Mouse (Mus musculus) kidney, postnatal 0 days (tissue): Measurements from ENCODE around the gene Ccn1. TPM values are rescaled to one million over a fixed set of nuclear protein-coding genes. Genes with fewer than 3 reads are reported as not detected.

Experiments
- ATAC-seq: fragments of 200-750 bp; cut with Nextera tagmentation; replicated peaks from 2 replicates; pipeline ENCODE4 v1.8.0; 2017; ENCODE audit warnings: low read depth, moderate number of reproducible peaks, moderate TSS enrichment, moderate library complexity; ENCODE audit not compliant: low FRiP score
- DNase-seq: peaks from one replicate; pipeline ENCODE4 v3.0.0-alpha.2; 2016; ENCODE audit warnings: low spot score
- H3K27ac ChIP-seq: fragments of 300-500 bp; sonication (generic); 2 replicates; pipeline ENCODE4 v1.5.1; 2014; ENCODE audit warnings: mild to moderate bottlenecking
- H3K27me3 ChIP-seq: fragments of 300-500 bp; sonication (generic); 2 replicates; pipeline ENCODE4 v1.6.1; 2014; ENCODE audit warnings: low read length, mixed read lengths; ENCODE audit not compliant: insufficient read depth
- H3K36me3 ChIP-seq: fragments of 300-500 bp; sonication (generic); 2 replicates; pipeline ENCODE4 v1.6.1; 2014; ENCODE audit warnings: low read length, mixed read lengths; ENCODE audit not compliant: insufficient read depth
- H3K4me1 ChIP-seq: fragments of 300-500 bp; sonication (generic); replicated peaks from 2 replicates; pipeline ENCODE4 v1.6.1; 2014; ENCODE audit warnings: antibody characterized with exemption, low read length, mixed read lengths; ENCODE audit not compliant: insufficient read depth
- H3K4me2 ChIP-seq: fragments of 300-500 bp; sonication (generic); 2 replicates; pipeline ENCODE4 v1.6.1; 2014; ENCODE audit warnings: mild to moderate bottlenecking, low read length, moderate library complexity, mixed read lengths
- H3K4me3 ChIP-seq: fragments of 300-500 bp; sonication (generic); replicated peaks from 2 replicates; pipeline ENCODE4 v1.5.1; 2014; ENCODE audit warnings: low read depth, low read length
- H3K9ac ChIP-seq: fragments of 300-500 bp; sonication (generic); 2 replicates; pipeline ENCODE4 v1.6.1; 2014; ENCODE audit warnings: low read depth, low read length
- H3K9me3 ChIP-seq: fragments of 300-500 bp; sonication (generic); replicated peaks from 2 replicates; pipeline ENCODE4 v1.6.1; 2016; ENCODE audit warnings: low read length, inconsistent platforms, mixed read lengths
- CTCF ChIP-seq: IDR thresholded peaks from 2 replicates; pipeline ENCODE4 v1.5.1; 2016; ENCODE audit warnings: antibody characterized with exemption, low read depth, mild to moderate bottlenecking, moderate library complexity
- WGBS: fragments of 180-500 bp; shearing (Covaris S2); extraction: QIAGEN DNeasy Blood & Tissue Kit; methylation state at CpG from one replicate; pipeline ENCODE4 v1.1.7; 2014; 5-methylcytosine and 5-hydroxymethylcytosine counted together
- polyA plus RNA-seq: library from polyadenylated mRNA; unstranded; fragments of >200 nt; fragmentation: Nextera tagmentation; extraction: Ambion mirVana; gene quantifications from 2 replicates; pipeline ENCODE4 v1.2.1, GENCODE M21; 2015

Ccn1 gene
- polyA plus RNA-seq, 1 experiment from 2014 or later, result 74.8 TPM

- 86% methylated on average over 4 of the region's 4 CpGs for WGBS
- no peaks in the 10 kb centered on the region for H3K9me3 ChIP-seq
- ATAC-seq, result no peak
These were observed 16.6 kb upstream of the Ccn1 start for GRCm38 (mm10) chr3:145666383-145666782.

GRCm38 (mm10) chr3:145656993-145657713 is 7.4 kb upstream of the Ccn1 start:
- ATAC-seq (no peak), DNase-seq (no peak)
- 54% methylated on average over 14 of the region's 14 CpGs for WGBS
- H3K4me1 ChIP-seq, result peaks cover 11% of the 10 kb centered on the region; the same call in 1 of the 2 replicates
- no peak overlapping the region for H3K27ac ChIP-seq
- H3K27me3 ChIP-seq, result no peaks in the 10 kb centered on the region
- no peak for TF ChIP-seq CTCF
- no peaks in the 10 kb centered on the region for H3K9me3 ChIP-seq
- H3K36me3 ChIP-seq, result no peaks in the 10 kb centered on the region
- no peak overlapping the region for H3K4me2 ChIP-seq
- H3K9ac ChIP-seq, result no peak overlapping the region
- no peak overlapping the region for H3K4me3 ChIP-seq

More at GRCm38 (mm10) chr3:145666383-145666782, 16.6 kb upstream of the Ccn1 start:
- H3K27ac ChIP-seq, result no peak overlapping the region
- no peaks in the 10 kb centered on the region for H3K4me1 ChIP-seq
- H3K36me3 ChIP-seq, result no peaks in the 10 kb centered on the region
- H3K9ac ChIP-seq, result no peak overlapping the region
- no peaks in the 10 kb centered on the region for H3K27me3 ChIP-seq
- TF ChIP-seq CTCF, result no peak
- H3K4me3 ChIP-seq, result no peak overlapping the region
- DNase-seq, result no peak
- H3K4me2 ChIP-seq, result no peak overlapping the region

GRCm38 (mm10) chr3:145654944-145655343 is 5.2 kb upstream of the Ccn1 start:
- no peak for DNase-seq
- no peak overlapping the region for H3K9ac ChIP-seq
- H3K27me3 ChIP-seq, result no peaks in the 10 kb centered on the region
- 85% methylated on average over 6 of the region's 6 CpGs for WGBS
- peaks cover 14% of the 10 kb centered on the region; the same call in 1 of the 2 replicates for H3K4me1 ChIP-seq
- no peak overlapping the region for H3K4me3 ChIP-seq
- no peak overlapping the region for H3K4me2 ChIP-seq
- no peak for ATAC-seq
- H3K27ac ChIP-seq, result no peak overlapping the region
- no peak for TF ChIP-seq CTCF
- H3K36me3 ChIP-seq, result no peaks in the 10 kb centered on the region
- H3K9me3 ChIP-seq, result no peaks in the 10 kb centered on the region

GRCm38 (mm10) chr3:145654028-145654427 is 4.2 kb upstream of the Ccn1 start:
- DNase-seq (no peak), ATAC-seq (no peak)
- H3K9ac ChIP-seq, result no peak overlapping the region
- H3K4me3 ChIP-seq, result peak overlapping the region; percentile 50; the same call in 1 of the 2 replicates
- no peaks in the 10 kb centered on the region for H3K27me3 ChIP-seq
- TF ChIP-seq CTCF, result no peak
- H3K36me3 ChIP-seq, result no peaks in the 10 kb centered on the region
- peaks cover 14% of the 10 kb centered on the region; the same call in 1 of the 2 replicates for H3K4me1 ChIP-seq
- no peak overlapping the region for H3K27ac ChIP-seq
- peak overlapping the region; percentile 90 for H3K4me2 ChIP-seq
- WGBS, result 76% methylated on average over 9 of the region's 9 CpGs
- H3K9me3 ChIP-seq, result no peaks in the 10 kb centered on the region

GRCm38 (mm10) chr3:145653191-145653940 is 3.6 kb upstream of the Ccn1 start:
- 0 out of 2 replicates have a peak, but pooled peaks have one; percentile 22 for TF ChIP-seq CTCF
- Histone ChIP-seq H3K27me3 (no peaks in the 10 kb centered on the region), H3K9me3 (no peaks in the 10 kb centered on the region), H3K4me2 (peak overlapping the region; percentile 90), H3K4me3 (peak overlapping the region; percentile 50), H3K9ac (peak overlapping the region; percentile 61), H3K27ac (peak overlapping the region; percentile 92), H3K4me1 (peaks cover 17% of the 10 kb centered on the region; the same call in 1 of the 2 replicates), H3K36me3 (no peaks in the 10 kb centered on the region)
- peak; percentile 94 for DNase-seq
- peak; percentile 41 for ATAC-seq
- 1% methylated on average over 53 of the region's 53 CpGs for WGBS

GRCm38 (mm10) chr3:145652322-145653131 is 2.7 kb upstream of the Ccn1 start:
- Histone ChIP-seq H3K27ac (peak overlapping the region; percentile 92), H3K27me3 (no peaks in the 10 kb centered on the region), H3K9me3 (no peaks in the 10 kb centered on the region), H3K4me2 (peak overlapping the region; percentile 90), H3K9ac (peak overlapping the region; percentile 61), H3K4me1 (peaks cover 18% of the 10 kb centered on the region; the same call in 1 of the 2 replicates), H3K4me3 (peak overlapping the region; percentile 50), H3K36me3 (peaks cover 3% of the 10 kb centered on the region; the same call in 1 of the 2 replicates)
- peak; percentile 66 for DNase-seq
- no peak for ATAC-seq
- no peak for TF ChIP-seq CTCF
- 16% methylated on average over 20 of the region's 20 CpGs for WGBS
